Mouse (Mus musculus) CH12.LX (cell line): ENCODE results near the gene D630003M21Rik. TPM values are rescaled to one million over a fixed set of nuclear protein-coding genes. Genes with fewer than 3 reads are reported as not detected.

Source experiments
- DNase-seq: peaks from one replicate; pipeline ENCODE4 v3.0.0-alpha.2; 2013; ENCODE audit errors: extremely low read depth
- H3K27ac ChIP-seq: 2 replicates; pipeline ENCODE4 v1.5.1; 2012; ENCODE audit warnings: low read depth, mild to moderate bottlenecking, control low read depth, moderate library complexity; ENCODE audit not compliant: insufficient read depth
- H3K27me3 ChIP-seq: replicated peaks from 2 replicates; pipeline ENCODE3; 2012; ENCODE audit warnings: inconsistent platforms
- H3K36me3 ChIP-seq, 2 experiments: replicated peaks in 1 of 2; 2 replicates each; pipeline versions ENCODE3 to v1.6.1; 2012; ENCODE audit warnings: inconsistent platforms in 1 of 2, low read length in 1 of 2, mild to moderate bottlenecking in 1 of 2, mixed read lengths in 1 of 2, moderate library complexity in 1 of 2; ENCODE audit not compliant: control insufficient read depth in 1 of 2, insufficient read depth in 1 of 2
- H3K4me1 ChIP-seq, 2 experiments: 2 replicates each; pipeline ENCODE4 v1.6.1; 2012; ENCODE audit warnings: inconsistent platforms in 1 of 2, moderate library complexity in 1 of 2; ENCODE audit not compliant: insufficient read depth in 2 of 2, control insufficient read depth in 1 of 2
- H3K4me2 ChIP-seq: 2 replicates; pipeline ENCODE4 v1.6.1; 2012; ENCODE audit warnings: low read depth, mild to moderate bottlenecking, control low read depth; ENCODE audit not compliant: poor library complexity, insufficient read depth, severe bottlenecking
- H3K4me3 ChIP-seq, 3 experiments: fragments of 150-350 bp in 1 of 3; sonication (generic) in 1 of 3; replicated peaks in 1 of 3; 2 replicates each; pipeline versions ENCODE3 to v1.5.1; 2011 to 2012; ENCODE audit warnings: low read depth in 2 of 3, low read length in 2 of 3, mild to moderate bottlenecking in 2 of 3, moderate library complexity in 2 of 3, control low read depth in 1 of 3, improper control_type of control experiment in 1 of 3, inconsistent platforms in 1 of 3, mixed read lengths in 1 of 3; ENCODE audit not compliant: poor library complexity in 1 of 3
- H3K79me2 ChIP-seq: replicated peaks from 2 replicates; pipeline ENCODE4 v1.6.1; 2012; ENCODE audit warnings: mild to moderate bottlenecking, moderate library complexity; ENCODE audit not compliant: control insufficient read depth, poor library complexity, insufficient read depth, severe bottlenecking; ENCODE audit errors: extremely low read depth
- H3K9ac ChIP-seq: 2 replicates; pipeline ENCODE4 v1.6.1; 2012; ENCODE audit warnings: low read depth, mild to moderate bottlenecking, control low read depth, moderate library complexity; ENCODE audit not compliant: insufficient read depth
- H3K9me3 ChIP-seq: replicated peaks from 2 replicates; pipeline ENCODE3; 2012; ENCODE audit warnings: low read length, inconsistent platforms, mixed read lengths
- BHLHE40 ChIP-seq: IDR thresholded peaks from 2 replicates; pipeline ENCODE4 v1.6.1; 2011; ENCODE audit warnings: mild to moderate bottlenecking, low read depth, low read length, improper control_type of control experiment
- CHD2 ChIP-seq: IDR thresholded peaks from 2 replicates; pipeline ENCODE4 v1.6.1; 2011; ENCODE audit warnings: low read length, improper control_type of control experiment
- CTCF ChIP-seq, 2 experiments: IDR thresholded peaks in 1 of 2; conservative IDR thresholded peaks in 1 of 2; 2 replicates each; pipeline ENCODE4 v1.5.1; 2011 to 2012; ENCODE audit warnings: low read depth in 2 of 2, low read length in 2 of 2, improper control_type of control experiment in 1 of 2, inconsistent platforms in 1 of 2, mild to moderate bottlenecking in 1 of 2, moderate library complexity in 1 of 2
- E2F4 ChIP-seq: IDR thresholded peaks from 2 replicates; pipeline ENCODE4 v1.6.1; 2011; ENCODE audit warnings: low read depth, low read length, improper control_type of control experiment; ENCODE audit not compliant: insufficient replicate concordance
- ELF1 ChIP-seq: IDR thresholded peaks from 2 replicates; pipeline ENCODE4 v1.6.1; 2014; ENCODE audit warnings: low read depth, mild to moderate bottlenecking, inconsistent platforms, low read length, improper control_type of control experiment
- JUN ChIP-seq: IDR thresholded peaks from 2 replicates; pipeline ENCODE4 v1.6.1; 2011; ENCODE audit warnings: low read depth, mild to moderate bottlenecking, low read length, improper control_type of control experiment, moderate library complexity; ENCODE audit not compliant: insufficient read depth
- MAX ChIP-seq: IDR thresholded peaks from 2 replicates; pipeline ENCODE4 v1.6.1; 2011; ENCODE audit warnings: low read length, improper control_type of control experiment
- MEF2A ChIP-seq: IDR thresholded peaks from 2 replicates; pipeline ENCODE4 v1.6.1; 2014; ENCODE audit warnings: low read depth, mild to moderate bottlenecking, inconsistent platforms, low read length, improper control_type of control experiment, borderline replicate concordance
- MXI1 ChIP-seq: IDR thresholded peaks from 2 replicates; pipeline ENCODE4 v1.6.1; 2011; ENCODE audit warnings: mild to moderate bottlenecking, low read depth, low read length, improper control_type of control experiment
- NELFE ChIP-seq: IDR thresholded peaks from 2 replicates; pipeline ENCODE4 v1.6.1; 2011; ENCODE audit warnings: low read depth, low read length, improper control_type of control experiment
- PAX5 ChIP-seq: IDR thresholded peaks from 2 replicates; pipeline ENCODE4 v1.6.1; 2012; ENCODE audit warnings: low read length, inconsistent platforms, mixed read lengths
- POLR2A ChIP-seq: IDR thresholded peaks from 2 replicates; pipeline ENCODE4 v1.6.1; 2011; ENCODE audit warnings: low read depth, mild to moderate bottlenecking, improper control_type of control experiment, low read length
- POLR2AphosphoS2 ChIP-seq: IDR thresholded peaks from 2 replicates; pipeline ENCODE4 v1.6.1; 2011; ENCODE audit warnings: low read depth, low read length, improper control_type of control experiment
- RAD21 ChIP-seq: IDR thresholded peaks from 2 replicates; pipeline ENCODE4 v1.6.1; 2011; ENCODE audit warnings: low read depth, mild to moderate bottlenecking, low read length, improper control_type of control experiment, moderate library complexity
- SMC3 ChIP-seq: IDR thresholded peaks from 2 replicates; pipeline ENCODE4 v1.6.1; 2011; ENCODE audit warnings: low read depth, low read length, improper control_type of control experiment
- USF2 ChIP-seq: conservative IDR thresholded peaks from 2 replicates; pipeline ENCODE4 v1.6.1; 2011; ENCODE audit warnings: low read depth, low read length, improper control_type of control experiment
- ZC3H11A ChIP-seq: IDR thresholded peaks from 2 replicates; pipeline ENCODE4 v1.6.1; 2012; ENCODE audit warnings: low read depth, mild to moderate bottlenecking, inconsistent platforms, low read length, improper control_type of control experiment
- ZNF384 ChIP-seq: IDR thresholded peaks from 2 replicates; pipeline ENCODE4 v1.6.1; 2012; ENCODE audit warnings: low read depth, low read length, improper control_type of control experiment, inconsistent platforms
- dilution Hi-C: fragments of 300-500 bp; cut with MboI; formaldehyde crosslinking; loops from 2 replicates; pipeline ENCODE4 v1.14.3; 2020; ENCODE audit warnings: low sequenced_read_pairs; ENCODE audit not compliant: extremely low pct_unique_long_range_greater_than_20kb, extremely low pct_ligation_motif_present
- in situ Hi-C: fragments of 300-500 bp; cut with MboI; formaldehyde crosslinking; loops from 3 replicates; pipeline ENCODE4 v1.14.3; 2019; ENCODE audit warnings: low sequenced_read_pairs, low pct_ligation_motif_present, low pct_unique_long_range_greater_than_20kb, mixed read lengths
- polyA plus RNA-seq: library from polyadenylated mRNA; unstranded; fragments of >175 nt; gene quantifications from 2 replicates; pipeline ENCODE4 v1.2.1, GENCODE M21; 2012; ENCODE audit warnings: low read depth; ENCODE audit not compliant: insufficient read length
- total RNA-seq, 2 experiments: library from RNA; depleted of rRNA; stranded (reverse); fragments of 300-350 nt in 1 of 2; fragments of >200 nt in 1 of 2; gene quantifications; 2 replicates each; pipeline ENCODE4 v1.2.3; 2012 to 2014

D630003M21Rik gene
- total and polyA plus RNA-seq, 3 experiments, result 0.23 to 1.4 (median 0.93) TPM

DNA sequence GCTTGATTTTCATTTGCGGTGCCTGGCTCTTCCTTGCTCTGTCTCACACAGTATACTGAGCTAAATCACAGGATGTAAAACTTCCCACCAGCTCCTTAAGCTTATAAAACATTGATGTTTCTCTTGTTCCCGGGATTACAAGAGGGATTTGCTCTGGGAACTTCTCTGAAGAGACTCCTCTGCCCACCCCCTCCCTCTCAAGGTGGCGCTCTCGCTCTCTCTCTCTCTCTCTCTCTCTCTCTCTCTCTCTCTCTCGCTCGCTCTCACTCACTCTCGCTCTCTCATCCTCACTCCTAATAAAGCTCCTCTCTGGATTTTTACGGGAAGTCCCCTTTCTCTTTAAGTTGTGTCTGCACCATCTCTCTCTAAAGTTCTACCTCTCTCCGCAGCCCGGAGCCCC is 18.1 kb downstream of the D630003M21Rik start:
- no peak overlapping the region for H3K9ac ChIP-seq
- H3K27me3 ChIP-seq, result peaks cover 7% of the 10 kb centered on the region
- TF ChIP-seq MAX (no peak), RAD21 (peak; percentile 32), POLR2A (no peak), CTCF (conservative IDR thresholded peaks at IDR 0.05 in 1 of 2, IDR thresholded peaks at IDR 0.05 in 1 of 2; ENCODE audit: low read depth in 2 of 2, low read length in 2 of 2) (peak in 1 of 2 experiments; percentile 54; a peak in 2 of 4 replicates), BHLHE40 (no peak), ZC3H11A (no peak), SMC3 (peak; percentile 17; the same call in 1 of the 2 replicates)
- TF ChIP-seq, all 38 proteins: peak for 3
- Histone ChIP-seq H3K36me3 (no peaks in the 10 kb centered on the region), H3K4me1 (peaks cover 0 to 39% of the 10 kb centered on the region in 2 experiments; a peak in 2 of 4 replicates), H3K9me3 (no peaks in the 10 kb centered on the region), H3K79me2 (no peaks in the 10 kb centered on the region), H3K4me2 (no peak overlapping the region), H3K4me3 (no peak overlapping the region), H3K27ac (no peak overlapping the region)
- dilution Hi-C loops, result no loop called here
- in situ Hi-C loops, result no loop called here
- DNase-seq, result no peak

DNA sequence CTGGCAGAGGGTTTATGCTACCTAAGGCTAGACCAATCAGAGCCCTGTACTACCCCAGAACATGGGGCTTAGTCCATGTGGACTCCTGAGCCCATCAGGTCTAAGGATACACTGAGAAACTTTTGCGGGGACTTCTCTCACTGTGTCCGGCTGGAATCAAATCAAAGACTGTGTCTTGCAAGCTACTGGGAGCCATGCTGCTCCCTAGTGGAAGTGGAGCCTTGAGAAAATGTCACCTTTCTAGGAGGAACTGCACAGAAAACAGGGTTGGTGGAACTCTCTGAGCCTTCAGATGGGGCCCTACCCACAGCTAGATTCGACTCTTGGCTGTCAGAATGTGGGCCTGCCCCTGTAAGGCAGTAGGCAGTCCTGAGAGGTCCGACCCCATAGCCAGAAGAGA is 18.5 kb downstream of the D630003M21Rik start:
- Histone ChIP-seq H3K4me2 (no peak overlapping the region), H3K9me3 (no peaks in the 10 kb centered on the region), H3K4me1 (peaks cover 0 to 35% of the 10 kb centered on the region in 2 experiments; a peak in 2 of 4 replicates), H3K79me2 (no peaks in the 10 kb centered on the region), H3K36me3 (no peaks in the 10 kb centered on the region), H3K27me3 (peaks cover 10% of the 10 kb centered on the region), H3K4me3 (no peak overlapping the region), H3K27ac (no peak overlapping the region), H3K9ac (no peak overlapping the region)
- dilution Hi-C loops, result no loop called here
- TF ChIP-seq JUN (no peak), USF2 (no peak), ELF1 (no peak), CHD2 (no peak), SMC3 (no peak), POLR2AphosphoS2 (no peak), CTCF (conservative IDR thresholded peaks at IDR 0.05 in 1 of 2, IDR thresholded peaks at IDR 0.05 in 1 of 2; ENCODE audit: low read depth in 2 of 2, low read length in 2 of 2) (no peak), ZNF384 (no peak), NELFE (no peak), MEF2A (no peak), PAX5 (no peak), E2F4 (no peak), MXI1 (no peak), BHLHE40 (no peak), MAX (no peak), ZC3H11A (no peak)
- DNase-seq, result no peak
- in situ Hi-C loops, result no loop called here
